Mouse (Mus musculus): ENCODE data around the gene Tmem151b.

GRCm38 (mm10) chr17:45526571-45526970 is 22.9 kb downstream of the Tmem151b start:
- no peak for TF ChIP-seq POLR2A (IDR thresholded peaks at IDR 0.05; ENCODE audit: low read depth, low read length)
- TF ChIP-seq CTCF (IDR thresholded peaks at IDR 0.05; ENCODE audit: borderline replicate concordance, insufficient read depth, low read length), result no peak
